Mouse (Mus musculus): Measurements from ENCODE around the gene 2200002D01Rik. TPM values are rescaled to one million over a fixed set of nuclear protein-coding genes. Genes with fewer than 3 reads are reported as not detected.

The 2200002D01Rik gene
- 2.0 and 4.5 TPM in 2 replicates for polyA plus RNA-seq (2015; fragmentation: Nextera tagmentation; extraction: Ambion mirVana)

DNA sequence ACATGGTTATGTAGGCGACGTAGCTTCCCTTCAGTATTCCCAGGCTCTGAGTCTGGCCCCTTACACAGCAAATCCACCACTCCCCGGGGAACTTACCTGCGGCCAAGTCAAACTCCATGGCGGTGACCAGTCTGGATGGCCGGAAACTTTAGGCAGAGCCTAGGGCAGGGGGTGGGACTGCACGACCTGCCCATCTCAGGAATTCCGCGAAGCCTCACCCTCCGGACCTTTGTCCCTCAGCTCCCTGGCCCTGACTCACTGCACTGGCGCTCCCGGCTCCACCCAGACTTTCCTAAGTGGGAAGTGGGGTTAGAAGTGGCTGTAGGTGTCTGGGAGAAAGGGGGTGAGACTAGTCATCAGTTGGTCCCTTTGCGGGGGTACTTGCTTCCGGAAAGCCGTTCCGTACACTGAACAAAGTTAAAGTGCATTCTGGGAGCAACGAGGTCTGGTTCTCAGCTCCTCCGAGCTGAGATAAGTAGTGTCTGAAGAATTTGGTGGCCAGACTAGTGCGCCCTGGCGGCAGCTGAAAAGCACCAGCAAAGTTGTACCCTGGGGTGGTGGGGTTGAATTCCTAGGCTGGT is at the start of gene 2200002D01Rik:
TSS of gene 2200002D01Rik (minus strand) at position 206 of the 581 bp plus-strand sequence.

DNA sequence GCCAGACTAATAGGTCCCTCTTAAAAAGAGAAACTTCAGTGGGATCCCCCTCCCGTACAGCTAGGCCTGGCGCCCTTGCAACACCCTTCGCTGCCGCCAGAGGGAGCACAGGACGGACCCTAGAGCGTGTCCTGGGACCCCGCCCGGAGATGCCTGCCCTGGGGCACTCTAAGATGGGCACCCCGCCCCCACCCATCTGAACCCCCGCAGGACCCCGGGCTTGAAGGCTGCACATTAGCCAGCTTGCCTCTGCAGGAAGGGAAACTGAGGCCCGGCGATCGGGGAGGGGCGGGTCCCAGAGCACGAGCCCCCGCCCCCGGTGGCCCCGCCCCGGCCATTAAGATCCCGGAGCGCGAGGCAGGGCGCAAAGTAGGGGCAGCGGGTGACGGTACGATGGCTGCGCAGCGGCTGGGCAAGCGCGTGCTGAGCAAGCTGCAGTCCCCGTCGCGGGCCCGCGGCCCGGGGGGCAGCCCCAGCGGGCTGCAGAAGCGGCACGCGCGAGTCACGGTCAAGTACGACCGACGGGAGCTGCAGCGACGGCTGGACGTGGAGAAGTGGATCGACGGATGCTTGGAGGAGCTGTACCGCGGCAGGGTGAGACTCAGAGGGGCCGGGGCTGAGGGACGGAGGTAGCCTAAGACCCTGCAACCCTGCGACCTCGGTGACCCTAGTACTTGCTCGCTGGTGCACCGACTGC is 40.8 kb upstream of the 2200002D01Rik start, which contains the start of gene Ppp1r14a:
TSS of gene Ppp1r14a (plus strand) at position 367 of the 697 bp plus-strand sequence.

DNA sequence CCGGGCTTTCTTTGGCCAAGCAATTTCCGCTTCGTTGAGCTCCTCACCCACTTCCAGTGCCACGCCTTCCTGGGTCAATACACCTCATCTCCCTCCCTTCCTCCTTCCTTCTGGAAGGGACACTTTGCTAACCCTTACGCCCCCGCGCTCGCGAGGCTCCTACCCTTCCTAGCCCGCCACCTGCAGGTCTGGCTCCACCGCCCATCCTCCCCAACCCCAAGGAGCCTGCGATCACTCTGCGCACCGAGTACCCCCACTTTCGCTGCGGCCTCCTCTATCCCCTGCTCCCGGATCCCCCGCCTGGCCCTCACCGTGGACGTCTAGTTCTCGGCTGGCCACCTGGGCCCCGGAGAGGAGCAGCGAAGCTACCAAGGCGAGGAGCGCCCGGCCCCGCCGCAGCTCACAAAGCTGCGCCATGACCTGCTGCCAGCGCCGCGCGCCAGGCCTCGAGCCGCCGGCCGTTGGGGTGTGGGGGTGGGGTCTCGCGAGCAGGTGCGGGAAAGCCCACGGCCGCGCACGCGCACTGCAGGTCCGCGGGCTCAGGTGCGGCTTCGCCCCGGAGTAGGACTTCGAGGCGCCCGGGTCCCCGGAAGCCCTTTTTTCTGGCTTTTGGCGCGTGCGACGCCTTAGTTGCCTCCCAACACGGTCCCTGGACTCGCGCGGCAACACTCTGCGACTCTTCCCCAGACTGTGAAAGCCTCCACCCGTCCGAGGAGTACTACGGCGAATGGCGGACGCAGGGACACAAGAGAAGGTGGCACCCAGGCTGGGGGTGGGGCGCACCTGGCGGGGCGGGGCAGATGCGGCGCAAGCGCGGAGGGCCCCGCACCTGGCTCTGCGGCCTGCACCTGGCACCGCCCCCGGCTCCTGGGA is 33.2 kb upstream of the 2200002D01Rik start, which contains the start of gene Spint2:
TSS of gene Spint2 (minus strand) at position 712 of the 873 bp plus-strand sequence.

DNA sequence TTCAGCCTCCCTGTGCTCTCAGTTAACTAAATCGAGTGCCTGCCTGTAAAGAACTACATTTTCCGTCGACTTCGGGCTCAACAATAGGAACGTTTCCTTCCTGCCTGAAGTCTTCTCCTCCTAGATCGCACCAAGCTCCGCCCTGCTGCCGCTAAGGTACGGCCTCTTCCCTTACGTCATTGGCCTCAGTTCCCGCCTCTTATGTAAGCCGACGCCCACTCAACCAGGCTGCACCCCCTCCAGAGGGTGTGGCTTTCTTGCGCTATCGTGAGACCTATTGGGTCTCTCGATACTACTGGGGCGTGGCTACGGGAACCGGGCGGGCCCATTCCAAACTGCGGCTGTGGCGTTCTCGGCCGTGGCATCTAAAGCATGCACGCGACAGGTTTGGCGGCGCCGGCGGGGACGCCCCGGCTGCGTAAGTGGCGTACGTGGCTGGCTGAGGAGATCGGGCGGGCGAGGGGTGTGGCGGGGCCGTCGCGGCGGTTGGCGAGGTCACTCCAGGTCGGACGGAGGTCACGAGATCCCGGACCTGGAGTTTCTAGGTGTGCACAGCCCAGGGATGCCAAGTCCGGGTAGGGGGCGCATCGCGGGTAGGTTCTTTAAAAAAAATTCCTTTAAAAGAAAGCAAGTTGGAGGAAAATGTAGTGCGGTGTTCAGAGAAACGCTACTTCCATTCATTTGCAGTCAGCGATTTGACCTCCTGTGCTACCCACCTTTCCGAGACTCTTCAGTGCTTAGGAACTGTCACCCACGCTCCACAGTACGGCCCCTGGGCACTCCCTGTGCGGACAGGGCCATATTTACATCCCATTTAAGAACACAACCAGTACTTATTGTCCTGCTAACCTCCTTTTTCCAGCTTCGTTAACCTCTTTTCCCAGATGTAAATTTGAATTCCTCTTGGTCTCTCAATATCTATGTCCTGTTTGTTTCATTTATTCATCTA is 10.0 kb downstream of the 2200002D01Rik start, which contains the start of gene Yif1b:
TSS of gene Yif1b (plus strand) at position 311 of the 949 bp plus-strand sequence.

DNA sequence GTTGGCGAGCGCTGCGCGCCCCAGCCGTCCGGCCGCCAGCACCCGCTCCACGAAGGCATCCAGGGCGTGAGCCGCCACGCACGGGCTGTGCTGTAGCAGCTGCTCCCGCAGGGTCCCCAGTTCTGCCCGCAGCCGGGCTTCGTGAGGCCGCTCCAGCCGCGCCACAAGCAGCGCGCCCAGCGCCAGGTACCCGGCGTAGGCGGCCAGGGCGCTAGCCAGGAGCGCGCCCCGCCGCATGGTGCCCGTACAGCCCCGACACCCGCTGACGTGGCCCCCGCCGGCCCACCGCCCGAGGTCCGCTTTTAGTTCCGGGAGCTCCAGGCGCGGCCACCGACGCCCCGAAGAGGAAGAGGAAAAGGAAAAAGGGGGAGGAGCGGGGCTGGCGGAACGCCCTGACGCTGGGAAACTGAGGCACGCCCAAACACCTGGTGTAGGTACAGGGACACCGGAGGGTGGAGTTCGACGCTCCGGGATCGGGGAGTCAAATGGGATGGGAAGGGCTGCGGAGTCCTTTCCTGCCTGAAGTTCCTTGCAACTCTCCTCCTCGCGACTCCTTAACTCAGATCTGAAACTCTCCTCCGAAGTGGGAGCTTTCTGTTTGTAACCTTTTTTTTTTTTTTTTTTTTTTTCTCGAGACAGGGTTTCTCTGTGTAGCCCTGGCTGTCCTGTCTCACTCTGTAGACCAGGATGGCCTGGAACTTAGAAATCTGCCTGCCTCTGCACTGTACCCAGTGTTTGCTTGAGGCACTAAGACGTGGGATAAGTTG is 15.8 kb downstream of the 2200002D01Rik start, which contains the start of gene Kcnk6:
TSS of gene Kcnk6 (minus strand) at position 269 of the 767 bp plus-strand sequence.

DNA sequence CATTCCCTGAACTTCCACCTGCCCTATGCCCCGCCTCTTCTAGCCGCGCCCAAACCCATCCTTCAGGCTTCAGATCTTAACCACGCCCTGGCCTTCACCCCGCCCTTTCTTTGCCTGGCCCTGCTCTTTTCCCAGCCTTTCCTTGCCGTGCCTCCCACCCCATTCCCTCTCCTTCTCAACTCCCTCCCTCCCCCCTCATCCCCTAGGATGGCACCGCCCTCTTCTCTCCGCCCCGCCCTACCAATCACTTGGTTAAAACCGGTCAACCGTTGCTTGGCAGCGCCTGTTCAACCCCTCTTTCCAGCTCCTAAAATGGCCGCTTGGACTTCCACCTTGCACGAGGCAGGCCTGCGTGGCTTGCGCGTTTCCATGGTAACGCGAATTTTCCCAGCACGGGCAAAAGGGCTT is 34.6 kb downstream of the 2200002D01Rik start, which contains the start of gene Catsperg1:
TSS of gene Catsperg1 (minus strand) at position 361 of the 408 bp plus-strand sequence.

Other genes with a start within 250 kb of the 2200002D01Rik start
- 11.1 and 15.3 TPM in 2 replicates for gene Ryr1, start 123.3 kb downstream of the 2200002D01Rik start, polyA plus RNA-seq (2015; fragmentation: Nextera tagmentation; extraction: Ambion mirVana)
- 0.90 and 1.4 TPM in 2 replicates for gene Rasgrp4, start 113.6 kb downstream of the 2200002D01Rik start, polyA plus RNA-seq (2015; fragmentation: Nextera tagmentation; extraction: Ambion mirVana)
- 79.0 and 80.4 TPM in 2 replicates for gene Fam98c, start 92.2 kb downstream of the 2200002D01Rik start, polyA plus RNA-seq (2015; fragmentation: Nextera tagmentation; extraction: Ambion mirVana)
- 0.28 and 0.55 TPM in 2 replicates for gene Ggn, start 78.3 kb downstream of the 2200002D01Rik start, polyA plus RNA-seq (2015; fragmentation: Nextera tagmentation; extraction: Ambion mirVana)
- gene Spred3, start 78.1 kb downstream of the 2200002D01Rik start, polyA plus RNA-seq (2015; fragmentation: Nextera tagmentation; extraction: Ambion mirVana), result 12.6 and 14.1 TPM in 2 replicates
- 278 and 284 TPM in 2 replicates for gene Psmd8, start 67.8 kb downstream of the 2200002D01Rik start, polyA plus RNA-seq (2015; fragmentation: Nextera tagmentation; extraction: Ambion mirVana)
- 1.1 and 3.3 TPM in 2 replicates for gene Catsperg1, start 34.4 kb downstream of the 2200002D01Rik start, polyA plus RNA-seq (2015; fragmentation: Nextera tagmentation; extraction: Ambion mirVana)
- gene Kcnk6, start 16.0 kb downstream of the 2200002D01Rik start, polyA plus RNA-seq (2015; fragmentation: Nextera tagmentation; extraction: Ambion mirVana), result 0.70 and 1.4 TPM in 2 replicates
- 137 and 139 TPM in 2 replicates for gene Yif1b, start 10.1 kb downstream of the 2200002D01Rik start, polyA plus RNA-seq (2015; fragmentation: Nextera tagmentation; extraction: Ambion mirVana)
- 93.6 and 101 TPM in 2 replicates for gene Spint2, start 33.4 kb upstream of the 2200002D01Rik start, polyA plus RNA-seq (2015; fragmentation: Nextera tagmentation; extraction: Ambion mirVana)
- gene Ppp1r14a, start 40.8 kb upstream of the 2200002D01Rik start, polyA plus RNA-seq (2015; fragmentation: Nextera tagmentation; extraction: Ambion mirVana), result 5.3 and 5.5 TPM in 2 replicates
- gene Dpf1, start 55.5 kb upstream of the 2200002D01Rik start, polyA plus RNA-seq (2015; fragmentation: Nextera tagmentation; extraction: Ambion mirVana), result 132 and 146 TPM in 2 replicates